Mouse (Mus musculus) lung, embryonic 14.5 days (tissue): Measurements from ENCODE around the gene Hist1h1t. TPM values are rescaled to one million over a fixed set of nuclear protein-coding genes. Genes with fewer than 3 reads are reported as not detected.
A peak's percentile ranks its signal among the peaks of the same experiment; 100 is the strongest.

ENCODE experiments used
- ATAC-seq: fragments of 200-750 bp; cut with Nextera tagmentation; 2 replicates; pipeline ENCODE4 v1.8.0; 2017; ENCODE audit warnings: mild to moderate bottlenecking, moderate TSS enrichment, moderate library complexity; ENCODE audit not compliant: insufficient read depth
- DNase-seq: peaks from one replicate; pipeline ENCODE4 v3.0.0-alpha.2; 2015
- H3K27ac ChIP-seq: fragments of 300-500 bp; sonication (generic); 2 replicates; pipeline ENCODE4 v1.5.1; 2014; ENCODE audit warnings: low read depth, mild to moderate bottlenecking, moderate library complexity
- H3K27me3 ChIP-seq: fragments of 300-500 bp; sonication (generic); 2 replicates; pipeline ENCODE4 v1.6.1; 2014; ENCODE audit warnings: low read length, control low read depth; ENCODE audit not compliant: insufficient read depth
- H3K36me3 ChIP-seq: fragments of 300-500 bp; sonication (generic); 2 replicates; pipeline ENCODE4 v1.6.1; 2014; ENCODE audit warnings: control low read depth; ENCODE audit not compliant: insufficient read depth
- H3K4me1 ChIP-seq: fragments of 300-500 bp; sonication (generic); 2 replicates; pipeline ENCODE4 v1.6.1; 2014; ENCODE audit warnings: antibody characterized with exemption, control low read depth; ENCODE audit not compliant: insufficient read depth
- H3K4me2 ChIP-seq: fragments of 300-500 bp; sonication (generic); 2 replicates; pipeline ENCODE4 v1.6.1; 2014; ENCODE audit warnings: mild to moderate bottlenecking
- H3K4me3 ChIP-seq: fragments of 300-500 bp; sonication (generic); 2 replicates; pipeline ENCODE4 v1.5.1; 2014; ENCODE audit warnings: low read depth, low read length
- H3K9ac ChIP-seq: fragments of 300-500 bp; sonication (generic); 2 replicates; pipeline ENCODE4 v1.6.1; 2014
- H3K9me3 ChIP-seq: fragments of 300-500 bp; sonication (generic); 2 replicates; pipeline ENCODE4 v1.6.1; 2016; ENCODE audit warnings: low read depth, low read length, control low read depth
- CTCF ChIP-seq: IDR thresholded peaks from 2 replicates; pipeline ENCODE4 v1.5.1; 2016; ENCODE audit warnings: antibody characterized with exemption, low read depth
- WGBS: fragments of 180-500 bp; shearing (Covaris S2); extraction: QIAGEN DNeasy Blood & Tissue Kit; methylation state at CpG from one replicate; pipeline ENCODE4 v1.1.7; 2014; 5-methylcytosine and 5-hydroxymethylcytosine counted together
- polyA plus RNA-seq: library from polyadenylated mRNA; unstranded; fragments of >200 nt; fragmentation: Nextera tagmentation; extraction: Ambion mirVana; gene quantifications from 2 replicates; pipeline ENCODE4 v1.2.1, GENCODE M21; 2014

Hist1h1t gene
- polyA plus RNA-seq, 1 experiment from 2014 or later, result not detected

DNA sequence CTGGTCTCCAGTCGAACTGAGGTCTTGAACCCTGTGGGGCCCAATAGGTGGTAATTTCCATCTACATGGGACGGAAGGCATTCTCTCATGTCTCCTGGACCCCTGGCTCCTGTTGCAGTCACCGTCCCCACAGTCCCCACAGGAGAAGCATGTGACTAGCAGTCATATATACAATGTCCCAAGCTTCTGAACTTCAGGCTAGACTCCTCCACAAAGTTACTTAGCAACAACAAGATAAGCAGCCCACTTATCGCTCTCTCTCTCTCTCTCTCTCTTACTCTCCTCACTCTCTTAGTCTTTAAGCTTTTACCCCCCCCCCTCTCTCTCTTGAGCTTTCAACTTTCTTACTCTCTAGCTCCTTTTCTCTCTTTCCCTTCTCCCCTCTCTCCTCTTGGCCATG lies 28.6 kb downstream of the Hist1h1t start:
- DNase-seq (no peak), ATAC-seq (no peak; the same call in 1 of the 2 replicates)
- Histone ChIP-seq H3K27me3 (no peaks in the 10 kb centered on the region), H3K27ac (no peak overlapping the region), H3K4me1 (0 out of 2 replicates have a peak, but pooled peaks cover 4% of the 10 kb centered on the region), H3K9me3 (no peaks in the 10 kb centered on the region; the same call in 1 of the 2 replicates), H3K36me3 (no peaks in the 10 kb centered on the region), H3K9ac (no peak overlapping the region), H3K4me2 (no peak overlapping the region), H3K4me3 (no peak overlapping the region)
- WGBS, result 48% methylated on average over 4 of the region's 4 CpGs
- no peak for TF ChIP-seq CTCF

DNA sequence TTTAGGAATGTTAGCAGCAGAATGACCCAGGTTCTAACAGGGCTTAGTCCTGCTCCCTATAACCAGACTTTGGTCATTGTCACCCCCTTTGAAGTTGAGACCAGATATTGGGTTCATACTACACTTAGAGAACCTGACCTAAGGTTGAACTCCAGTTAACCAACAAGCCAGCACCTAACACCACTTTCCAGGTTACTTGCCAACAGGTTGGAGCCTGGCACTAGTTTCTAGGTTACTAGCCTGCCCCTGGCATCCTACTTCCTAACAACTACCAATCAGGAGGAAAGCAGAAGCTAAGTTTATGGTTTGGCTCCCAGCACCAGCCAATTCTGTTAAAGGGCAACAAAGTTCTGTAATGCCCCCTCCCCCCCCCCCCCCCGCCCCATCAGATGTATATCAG lies 29.6 kb downstream of the Hist1h1t start:
- H3K9ac ChIP-seq, result no peak overlapping the region
- TF ChIP-seq CTCF, result no peak
- no peaks in the 10 kb centered on the region for H3K9me3 ChIP-seq
- no peaks in the 10 kb centered on the region for H3K36me3 ChIP-seq
- WGBS, result 83% methylated on average over 1 of the region's 1 CpGs
- no peaks in the 10 kb centered on the region for H3K27me3 ChIP-seq
- H3K4me3 ChIP-seq, result no peak overlapping the region
- no peak overlapping the region for H3K27ac ChIP-seq
- 0 out of 2 replicates have a peak, but pooled peaks cover 4% of the 10 kb centered on the region for H3K4me1 ChIP-seq
- no peak overlapping the region for H3K4me2 ChIP-seq
- DNase-seq (no peak), ATAC-seq (no peak)

DNA sequence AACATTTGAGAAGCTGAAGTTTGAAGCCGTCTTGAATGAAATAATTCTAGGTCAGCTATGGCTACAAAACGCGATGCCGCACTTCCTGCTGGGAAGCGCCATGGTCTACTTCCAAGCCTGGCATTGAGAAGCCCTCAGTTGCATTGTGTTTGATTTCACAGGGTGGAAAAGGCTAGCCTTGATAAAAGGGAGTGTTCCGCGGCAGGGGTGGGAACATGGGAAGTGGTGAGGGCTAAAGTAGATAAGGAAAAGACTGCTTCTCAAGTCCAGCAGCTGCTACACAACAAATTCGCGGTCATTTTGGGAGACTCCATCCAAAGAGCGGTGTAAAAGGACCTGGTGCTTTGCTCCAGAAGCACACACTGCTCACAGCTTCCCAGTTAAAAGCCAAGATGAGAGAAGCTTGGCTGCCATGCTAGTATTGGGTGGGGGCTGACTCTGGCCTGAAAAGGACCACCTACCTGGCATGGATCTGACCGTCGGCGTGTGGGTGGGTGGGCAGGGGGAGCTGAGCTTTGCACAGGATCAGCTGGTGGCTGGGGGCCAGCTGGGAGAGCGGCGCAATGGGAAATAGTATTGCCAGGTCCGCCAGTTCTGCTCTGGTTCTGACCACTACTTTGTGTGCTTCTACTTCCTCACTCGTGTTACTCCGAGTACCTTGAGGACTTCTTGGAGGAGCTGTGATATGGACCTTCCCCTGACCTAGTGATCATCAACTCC lies 33.0 kb downstream of the Hist1h1t start:
- TF ChIP-seq CTCF, result no peak
- DNase-seq (no peak), ATAC-seq (no peak)
- no peak overlapping the region for H3K9ac ChIP-seq
- H3K4me3 ChIP-seq, result no peak overlapping the region
- no peaks in the 10 kb centered on the region for H3K36me3 ChIP-seq
- 0 out of 2 replicates have a peak, but pooled peaks cover 4% of the 10 kb centered on the region for H3K4me1 ChIP-seq
- H3K27ac ChIP-seq, result no peak overlapping the region
- H3K9me3 ChIP-seq, result no peaks in the 10 kb centered on the region
- no peaks in the 10 kb centered on the region for H3K27me3 ChIP-seq
- no peak overlapping the region for H3K4me2 ChIP-seq
- WGBS, result 85% methylated on average over 18 of the region's 18 CpGs

DNA sequence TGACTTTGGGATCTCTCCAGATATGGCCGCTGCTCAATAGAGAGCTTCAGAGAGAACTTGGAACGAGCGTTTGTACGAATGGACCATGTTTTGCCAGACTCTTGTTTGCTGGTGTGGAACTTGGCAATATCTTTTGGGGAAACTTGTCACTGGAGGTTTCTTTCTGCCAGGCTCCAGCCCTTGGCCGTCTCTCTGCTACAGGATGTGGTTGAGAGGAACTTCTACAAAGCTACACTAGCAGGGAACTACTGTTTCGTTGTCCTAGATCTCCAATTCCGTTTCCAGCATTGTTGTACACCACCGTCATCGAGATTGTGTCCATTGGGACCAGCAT lies 33.5 kb downstream of the Hist1h1t start:
- DNase-seq (no peak), ATAC-seq (no peak)
- H3K27me3 ChIP-seq, result no peaks in the 10 kb centered on the region
- H3K9me3 ChIP-seq, result no peaks in the 10 kb centered on the region
- no peak overlapping the region for H3K4me2 ChIP-seq
- TF ChIP-seq CTCF, result no peak
- H3K36me3 ChIP-seq, result no peaks in the 10 kb centered on the region
- no peak overlapping the region for H3K27ac ChIP-seq
- H3K4me3 ChIP-seq, result no peak overlapping the region
- no peak overlapping the region for H3K9ac ChIP-seq
- 93% methylated on average over 9 of the region's 9 CpGs for WGBS
- H3K4me1 ChIP-seq, result 0 out of 2 replicates have a peak, but pooled peaks cover under 1% of the 10 kb centered on the region

DNA sequence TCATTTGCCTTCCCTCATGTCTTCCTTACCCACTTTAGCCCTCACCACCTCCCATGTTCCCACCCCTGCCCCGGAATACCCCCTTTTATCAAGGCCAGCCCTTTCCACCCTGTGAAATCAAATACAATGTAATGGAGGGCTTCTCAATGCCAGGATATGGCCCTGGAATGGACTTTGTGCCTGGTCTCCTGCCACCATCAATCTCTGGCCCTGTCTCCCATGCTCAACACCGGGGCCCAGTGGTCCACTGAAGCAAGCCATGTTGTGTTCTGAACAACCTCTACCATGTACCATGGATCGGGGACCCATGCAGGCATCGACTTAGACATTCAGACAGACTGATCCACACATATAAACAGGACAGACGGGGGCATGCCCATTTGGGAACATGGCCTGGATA lies 34.1 kb downstream of the Hist1h1t start:
- Histone ChIP-seq H3K4me3 (no peak overlapping the region), H3K36me3 (no peaks in the 10 kb centered on the region), H3K4me1 (no peaks in the 10 kb centered on the region), H3K4me2 (no peak overlapping the region), H3K9me3 (no peaks in the 10 kb centered on the region), H3K9ac (no peak overlapping the region), H3K27me3 (no peaks in the 10 kb centered on the region), H3K27ac (no peak overlapping the region)
- 88% methylated on average over 5 of the region's 5 CpGs for WGBS
- no peak for TF ChIP-seq CTCF
- ATAC-seq (no peak), DNase-seq (no peak)

DNA sequence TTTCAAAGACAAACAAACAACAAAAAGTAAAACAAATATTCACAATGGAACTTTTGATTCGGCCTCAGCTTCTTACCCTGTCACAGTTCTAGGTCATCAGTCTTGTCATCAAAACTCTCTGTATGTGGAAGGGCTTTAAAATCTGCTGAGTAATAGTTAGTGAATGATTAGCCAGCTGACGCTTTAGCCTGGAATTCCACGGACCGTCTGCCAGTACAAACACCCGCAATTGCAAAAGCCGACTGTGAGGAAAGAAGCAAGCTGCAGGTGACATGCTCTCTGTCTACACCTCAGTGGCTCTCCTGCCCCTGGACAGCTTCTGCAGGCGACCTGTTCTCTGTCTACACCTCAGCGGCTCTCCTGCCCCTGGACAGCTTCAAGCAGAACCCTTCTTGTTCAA lies 34.9 kb downstream of the Hist1h1t start:
- Histone ChIP-seq H3K9me3 (no peaks in the 10 kb centered on the region), H3K4me1 (no peaks in the 10 kb centered on the region), H3K4me3 (no peak overlapping the region), H3K9ac (no peak overlapping the region), H3K4me2 (no peak overlapping the region), H3K27me3 (no peaks in the 10 kb centered on the region), H3K27ac (no peak overlapping the region), H3K36me3 (no peaks in the 10 kb centered on the region)
- ATAC-seq, result no peak
- DNase-seq, result peak; percentile 64
- no peak for TF ChIP-seq CTCF
- 20% methylated on average over 8 of the region's 8 CpGs for WGBS

DNA sequence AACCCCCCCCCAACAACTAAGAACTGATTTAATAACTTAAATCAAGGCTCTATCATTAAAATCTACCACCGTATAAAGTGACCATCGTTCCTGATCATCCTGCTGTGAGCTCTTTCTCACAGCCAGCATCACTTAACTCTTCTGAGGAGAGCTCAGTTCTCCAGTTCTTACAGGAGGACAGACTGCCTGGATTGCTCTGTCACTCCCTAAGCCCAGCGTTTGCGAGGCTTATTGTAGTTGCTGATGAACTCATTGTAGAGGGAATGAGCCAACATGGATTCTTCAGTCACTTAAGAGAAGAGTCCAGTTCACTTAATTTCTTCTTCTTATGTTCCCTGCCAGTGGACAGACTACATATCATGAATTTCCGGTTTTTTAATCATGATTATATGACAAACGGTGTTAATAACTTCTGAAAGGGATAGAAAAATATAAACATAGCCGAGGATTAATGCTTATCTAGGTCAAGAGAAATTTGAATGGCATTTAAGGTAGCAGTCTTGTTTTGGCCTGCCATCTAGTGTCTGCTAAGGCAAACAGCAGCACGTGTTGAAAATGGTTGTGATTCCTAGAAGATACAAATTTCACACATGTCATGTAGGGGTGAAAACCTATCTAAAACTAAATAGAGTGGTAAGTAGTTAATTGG lies 36.7 kb downstream of the Hist1h1t start:
- Histone ChIP-seq H3K4me3 (no peak overlapping the region), H3K9ac (no peak overlapping the region), H3K27me3 (no peaks in the 10 kb centered on the region), H3K9me3 (no peaks in the 10 kb centered on the region), H3K4me2 (no peak overlapping the region), H3K27ac (no peak overlapping the region), H3K36me3 (no peaks in the 10 kb centered on the region), H3K4me1 (no peaks in the 10 kb centered on the region)
- WGBS, result 21% methylated on average over 8 of the region's 8 CpGs
- DNase-seq (peak; percentile 80), ATAC-seq (peak; percentile 47; the same call in 1 of the 2 replicates)
- peak; percentile 84 for TF ChIP-seq CTCF
